Mouse (Mus musculus) adrenal gland, postnatal 14 days (tissue): ENCODE measurements around the gene Rftn1. TPM values are rescaled to one million over a fixed set of nuclear protein-coding genes. Genes with fewer than 3 reads are reported as not detected.

ENCODE experiments used
- DNase-seq: peaks from one replicate; pipeline ENCODE4 v3.0.0; 2021; ENCODE audit warnings: mixed read lengths
- total RNA-seq: library from RNA; stranded (reverse); gene quantifications from 2 replicates; pipeline ENCODE4 v1.2.3, GENCODE M21; 2021

Gene Rftn1
- total RNA-seq, 1 experiment from 2014 or later = 17.6 TPM

- DNase-seq = no peak
Observed at GRCm38 (mm10) chr17:50092848-50093247, 97.6 kb downstream of the Rftn1 start.

DNA sequence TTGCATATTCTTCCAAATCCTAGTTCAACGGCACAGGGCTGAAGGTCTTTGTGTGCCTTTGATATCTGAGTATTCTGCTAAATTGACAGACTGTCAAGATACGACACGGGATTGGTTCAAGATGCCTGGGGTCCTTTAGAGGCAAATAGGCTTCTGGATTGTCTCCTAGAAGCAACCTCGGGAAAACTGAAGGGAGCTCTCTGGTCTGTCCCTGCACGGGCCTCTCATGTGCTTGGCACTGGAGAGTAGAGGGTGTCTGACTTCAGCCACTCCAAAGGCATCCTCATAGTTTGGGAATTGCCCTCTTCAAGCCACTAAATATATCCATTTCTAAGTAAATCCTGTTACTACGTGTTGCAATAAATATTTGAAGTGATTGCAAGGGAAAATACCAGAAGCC, 98.6 kb downstream of the Rftn1 start:
- DNase-seq = no peak

- no peak for DNase-seq
Observed at GRCm38 (mm10) chr17:50089725-50090124, 100.7 kb downstream of the Rftn1 start.

GRCm38 (mm10) chr17:50088054-50088453, 102.4 kb downstream of the Rftn1 start:
- DNase-seq = no peak

- no peak for DNase-seq
Observed at GRCm38 (mm10) chr17:50086887-50087286, 103.6 kb downstream of the Rftn1 start.

DNA sequence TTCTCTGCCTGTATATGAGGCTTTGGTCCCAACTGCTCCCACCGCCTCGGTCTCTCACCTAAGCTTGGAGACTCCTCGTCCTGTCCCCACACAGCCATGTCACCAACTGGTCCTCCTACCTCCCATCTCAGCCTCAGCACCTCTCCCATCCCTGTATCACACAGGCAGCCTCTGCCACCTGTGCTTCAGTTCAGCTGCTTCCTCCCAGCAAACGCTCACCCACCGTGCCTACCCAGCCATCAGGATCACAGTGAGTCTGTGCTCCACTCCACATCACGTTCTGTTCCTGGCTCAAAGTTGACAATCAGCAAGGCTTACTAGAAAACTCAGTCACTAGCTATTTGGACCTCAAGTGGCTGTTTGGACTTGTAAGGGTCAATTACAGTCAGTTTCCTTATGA, 105.8 kb downstream of the Rftn1 start:
- no peak for DNase-seq

DNA sequence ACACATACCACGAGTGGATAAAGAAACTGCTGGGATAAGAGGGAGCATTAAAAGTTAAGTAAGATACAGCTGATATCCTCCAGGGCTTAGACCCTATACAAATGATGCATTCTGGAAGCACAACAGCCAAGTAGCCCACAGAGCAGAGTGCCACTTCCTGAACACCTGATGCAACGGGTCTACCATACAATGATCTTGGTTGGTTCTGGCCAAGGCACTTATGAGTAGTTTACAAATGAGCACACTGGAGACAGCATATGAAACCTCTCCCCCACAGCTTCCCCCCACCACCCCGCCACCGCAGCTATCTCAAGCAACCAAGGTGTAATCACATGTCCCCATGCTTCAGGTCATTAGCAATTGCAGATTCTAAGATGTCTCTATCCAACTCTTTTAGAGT, 106.5 kb downstream of the Rftn1 start:
- no peak for DNase-seq

- DNase-seq = no peak
Observed at GRCm38 (mm10) chr17:50082947-50083346, 107.5 kb downstream of the Rftn1 start.

DNA sequence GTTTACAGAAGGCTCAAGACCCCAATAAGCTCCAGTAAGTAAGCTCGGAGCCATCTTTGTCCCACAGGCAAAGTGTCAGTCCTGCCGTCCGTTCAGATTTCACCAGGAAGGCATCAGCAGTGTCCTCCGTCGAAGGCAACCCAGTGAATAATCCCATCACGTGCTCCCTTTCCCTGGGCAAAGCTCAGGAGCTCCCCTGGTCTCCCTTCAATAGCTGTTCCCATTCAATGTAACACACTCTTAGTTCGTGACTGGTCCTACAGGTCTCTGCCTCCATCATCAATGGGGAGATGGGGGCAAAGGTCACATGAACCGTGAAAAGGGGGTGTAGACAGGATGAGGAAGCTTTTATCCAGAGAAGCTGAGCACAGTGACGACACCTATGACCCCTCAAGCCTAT, 108.8 kb downstream of the Rftn1 start:
- no peak for DNase-seq

DNA sequence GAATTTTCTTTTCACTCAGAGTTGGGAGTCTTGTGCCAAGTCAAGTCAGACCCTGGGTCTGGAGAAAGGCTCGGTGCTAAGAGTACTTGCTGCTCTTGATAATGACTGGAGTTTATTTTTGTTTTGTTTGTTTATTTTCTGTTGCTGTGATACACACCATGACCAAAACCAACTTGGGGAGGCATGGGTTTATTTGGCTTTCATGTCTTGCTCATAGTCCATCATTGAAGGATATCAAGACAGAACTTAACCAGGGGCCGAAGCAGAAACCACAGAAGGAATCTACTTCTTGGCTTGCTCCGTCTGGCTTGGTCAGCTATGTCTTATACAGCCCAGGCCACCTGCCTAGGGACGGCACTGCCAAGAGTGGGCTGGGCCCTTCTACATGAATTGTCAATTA, 109.5 kb downstream of the Rftn1 start:
- no peak for DNase-seq

DNA sequence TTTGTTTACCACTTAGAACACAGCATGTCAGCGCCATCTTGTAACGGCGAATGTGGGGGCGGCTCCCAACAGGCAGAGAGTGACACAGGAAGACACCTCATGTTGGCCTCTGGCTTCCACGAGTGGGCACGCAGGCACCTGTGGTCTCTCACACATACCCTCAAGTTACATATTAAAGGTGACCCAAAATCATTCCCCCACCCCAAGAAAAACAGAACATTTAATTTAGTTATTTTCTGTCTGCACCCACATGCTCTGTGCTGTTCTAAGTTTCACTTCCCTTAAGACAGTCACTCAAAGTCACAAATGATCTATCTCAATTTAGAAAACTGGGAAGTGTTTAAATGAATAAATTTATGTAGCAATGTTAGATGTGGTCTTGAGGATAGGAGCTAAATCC, 111.7 kb downstream of the Rftn1 start:
- no peak for DNase-seq

DNA sequence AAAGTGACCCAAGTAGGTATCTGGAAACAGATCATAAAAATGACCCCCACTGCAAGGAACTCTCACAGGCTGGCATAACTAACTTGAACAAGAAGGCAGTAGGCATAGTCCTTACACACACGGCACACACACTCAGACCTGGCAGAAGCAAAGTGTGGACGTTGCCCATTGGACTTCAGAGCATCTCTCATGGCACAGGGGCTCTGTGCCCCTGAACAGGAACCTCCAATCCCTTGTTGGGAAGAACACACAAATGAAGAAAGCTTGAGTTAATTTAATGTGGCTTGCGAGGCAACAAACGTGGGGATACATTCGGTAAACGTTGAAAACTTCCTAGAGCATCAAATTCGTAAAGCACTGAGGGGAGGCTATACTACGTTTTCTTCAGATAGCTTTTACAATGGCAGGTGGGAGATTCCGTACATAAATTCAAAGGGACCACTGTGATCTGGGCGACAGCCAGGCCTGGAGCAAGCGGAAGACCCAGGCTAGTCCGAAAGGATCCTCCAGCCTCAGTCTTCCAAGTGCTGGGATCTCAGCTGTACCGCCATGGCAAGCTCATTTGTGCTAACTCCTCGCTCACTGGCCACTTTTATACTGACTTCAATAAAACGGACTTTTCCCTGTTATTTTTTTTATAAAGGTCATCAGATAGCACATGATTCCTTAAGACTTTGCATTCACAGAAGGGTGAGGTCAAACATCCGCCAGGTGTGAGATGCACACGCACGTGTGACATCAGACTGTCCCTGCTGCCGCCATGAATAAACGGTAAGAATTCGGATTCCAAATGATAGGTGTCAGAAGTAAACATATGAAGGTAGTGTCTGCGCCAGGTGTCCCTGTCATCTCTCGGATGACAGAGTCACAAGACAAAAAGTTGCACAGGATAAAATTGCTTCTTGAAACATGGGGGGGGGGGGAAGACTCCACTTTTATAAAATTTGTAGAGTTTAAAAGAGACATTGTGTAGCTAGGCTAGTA, 117.2 kb downstream of the Rftn1 start:
- no peak for DNase-seq

DNA sequence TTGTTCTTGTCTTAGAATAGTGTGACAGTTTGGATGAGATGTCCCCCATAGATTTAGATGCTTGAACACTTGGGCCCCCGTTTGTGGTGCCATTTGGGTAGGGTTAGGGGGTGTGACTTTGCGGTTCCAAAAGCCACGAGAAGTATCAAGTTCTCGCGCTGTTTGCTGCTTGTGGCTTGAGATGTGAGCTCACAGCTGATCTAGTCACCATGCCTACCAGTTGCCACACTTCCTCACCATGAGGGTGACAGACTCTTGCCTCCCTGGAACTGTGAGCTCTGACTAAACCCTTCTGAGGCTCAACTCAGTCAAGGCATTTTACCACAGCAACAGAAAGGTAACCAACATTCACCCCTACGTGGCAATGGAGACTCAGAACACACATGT, 118.9 kb downstream of the Rftn1 start:
- no peak for DNase-seq

GRCm38 (mm10) chr17:50070822-50071601, 119.5 kb downstream of the Rftn1 start:
- DNase-seq = no peak

GRCm38 (mm10) chr17:50069897-50070636, 120.4 kb downstream of the Rftn1 start:
- peak; percentile 20 for DNase-seq

DNA sequence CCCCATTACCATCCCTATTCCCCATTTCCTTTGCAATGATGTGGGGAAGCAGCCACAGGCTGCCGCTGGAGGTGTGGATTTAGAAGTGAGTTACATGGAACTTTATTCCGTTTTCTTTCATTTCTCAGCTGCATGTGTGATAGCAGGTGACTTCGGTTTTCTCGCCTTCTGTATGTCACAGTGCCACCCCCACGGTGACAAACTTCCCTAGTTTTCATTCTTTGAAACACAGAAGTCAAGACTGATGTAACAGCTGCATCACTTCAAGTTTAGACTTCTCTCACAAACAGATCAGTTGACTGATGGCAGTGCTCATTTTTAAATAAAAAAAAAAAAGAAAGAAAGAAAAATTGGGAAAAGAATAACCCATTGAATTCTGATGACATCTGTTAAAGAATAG, 121.3 kb downstream of the Rftn1 start:
- DNase-seq = no peak

DNA sequence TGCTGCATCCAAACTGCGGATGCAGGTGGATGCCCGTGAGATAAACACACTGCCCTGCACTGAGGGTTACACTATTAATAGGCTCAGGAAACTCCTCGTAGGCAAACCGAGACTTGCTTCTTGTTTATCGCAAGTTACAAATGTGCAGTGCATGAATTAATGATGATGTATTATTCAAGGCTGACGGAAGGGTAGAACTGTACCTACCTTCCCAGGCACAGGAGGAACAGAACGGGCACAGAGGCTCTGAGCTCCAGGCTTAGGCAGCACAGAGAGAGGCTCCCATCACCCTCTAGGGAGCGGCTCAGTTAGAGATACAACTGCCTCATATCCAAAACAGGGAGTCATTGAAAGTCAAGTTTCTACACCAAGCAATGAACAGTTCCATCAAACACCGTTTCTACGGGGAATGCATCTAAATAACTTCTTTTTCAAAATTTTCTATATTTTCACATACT, 121.8 kb downstream of the Rftn1 start:
- DNase-seq = no peak

DNA sequence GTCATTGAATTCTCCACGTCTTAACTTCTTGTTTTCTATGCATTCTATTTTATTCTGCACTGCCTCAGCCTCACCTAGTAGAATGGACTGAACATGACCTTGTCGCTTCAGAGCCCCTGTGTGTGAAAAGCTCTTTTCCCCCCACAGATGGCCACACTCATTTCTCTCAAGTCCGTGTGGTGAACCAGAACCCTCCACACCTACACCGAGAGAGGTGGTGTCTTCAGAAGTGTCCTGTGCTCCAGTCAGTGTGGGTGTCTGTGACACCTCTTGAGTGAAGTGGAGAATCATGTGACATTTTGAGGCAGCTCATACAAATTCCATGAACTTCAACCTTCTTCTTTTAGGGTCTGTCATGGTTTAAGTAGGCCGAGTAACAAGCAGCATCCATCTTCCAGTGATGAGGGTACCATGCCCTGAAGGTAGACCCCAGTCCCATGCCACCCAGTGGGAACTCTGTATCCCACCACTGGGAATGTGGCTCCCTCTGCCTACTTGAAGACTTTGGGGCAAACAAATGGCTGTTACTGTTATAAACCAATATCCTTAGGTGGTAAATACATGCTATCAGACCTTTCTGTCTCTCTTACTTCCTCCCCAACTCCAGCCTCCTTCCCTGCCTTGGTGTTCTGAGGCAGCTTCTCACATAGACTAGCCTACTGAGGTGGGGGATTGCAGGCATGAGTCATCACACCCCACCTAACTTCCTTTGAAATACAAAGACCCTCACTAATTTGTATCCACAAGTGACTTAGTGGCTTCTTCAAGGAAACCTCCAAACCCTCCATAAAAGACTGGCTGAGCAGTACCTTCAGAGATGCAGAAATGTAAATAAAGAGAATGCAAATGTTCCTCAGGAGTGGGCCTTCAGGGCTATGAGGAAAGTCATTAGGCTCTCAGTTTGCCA, 122.4 kb downstream of the Rftn1 start:
- no peak for DNase-seq

DNA sequence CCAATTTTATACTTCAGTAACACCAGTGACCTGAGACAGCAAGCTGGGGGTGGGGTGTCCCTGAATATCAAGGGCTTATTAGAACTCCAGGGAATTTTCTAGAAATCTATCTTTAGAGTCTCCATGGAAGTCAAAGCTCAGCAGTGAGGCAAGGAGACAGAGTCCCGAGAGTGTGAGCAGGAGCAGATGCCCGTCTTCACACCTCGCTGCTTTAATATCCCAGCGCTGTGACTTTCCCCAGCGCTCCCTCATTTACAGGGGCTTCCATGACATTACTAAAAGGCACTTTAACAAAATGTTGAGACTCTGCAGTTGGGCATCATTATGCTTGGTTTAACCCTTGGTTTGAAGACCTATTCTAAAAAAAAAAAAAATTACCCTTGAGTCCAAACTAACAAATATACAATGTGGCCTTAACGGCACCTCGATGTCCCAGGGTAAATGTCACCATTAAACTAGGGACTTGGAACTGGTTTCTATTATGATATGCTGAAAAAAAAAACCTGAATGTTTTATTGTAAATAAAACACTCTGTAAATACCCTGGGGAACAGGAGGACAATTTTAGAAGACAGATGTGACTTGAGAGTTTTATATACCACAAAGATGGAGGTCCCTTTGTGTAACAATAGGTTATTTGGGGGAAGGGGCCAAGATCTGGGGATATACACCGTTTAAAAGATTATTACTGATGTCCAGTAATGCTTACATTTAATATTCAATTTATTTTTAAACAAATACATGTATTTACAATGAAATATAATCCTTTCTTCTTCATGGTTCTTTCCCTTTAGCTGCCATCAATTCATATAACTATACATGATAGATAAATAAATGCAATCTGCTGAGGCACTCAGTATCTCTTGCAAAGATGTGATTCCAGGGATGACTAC, 123.4 kb downstream of the Rftn1 start:
- no peak for DNase-seq
